Mouse (Mus musculus) embryonic facial prominence, embryonic 14.5 days (tissue): ENCODE results near the gene Cnn3. TPM values are rescaled to one million over a fixed set of nuclear protein-coding genes. Genes with fewer than 3 reads are reported as not detected.

Source experiments
- ATAC-seq: fragments of 200-750 bp; cut with Nextera tagmentation; 2 replicates; pipeline ENCODE4 v1.8.0; 2017; ENCODE audit warnings: low read depth, moderate number of reproducible peaks, moderate TSS enrichment
- DNase-seq: peaks from one replicate; pipeline ENCODE4 v3.0.0-alpha.2; 2015; ENCODE audit warnings: low spot score
- H3K27ac ChIP-seq: fragments of 300-500 bp; sonication (generic); replicated peaks from 2 replicates; pipeline ENCODE4 v1.5.1; 2014; ENCODE audit warnings: low read depth, mild to moderate bottlenecking, low read length, moderate library complexity
- H3K27me3 ChIP-seq: fragments of 300-500 bp; sonication (generic); replicated peaks from 2 replicates; pipeline ENCODE4 v1.6.1; 2014; ENCODE audit warnings: low read length; ENCODE audit not compliant: control insufficient read depth, insufficient read depth
- H3K36me3 ChIP-seq: fragments of 300-500 bp; sonication (generic); 2 replicates; pipeline ENCODE4 v1.6.1; 2014; ENCODE audit warnings: low read length, mixed read lengths; ENCODE audit not compliant: control insufficient read depth, insufficient read depth
- H3K4me1 ChIP-seq: fragments of 300-500 bp; sonication (generic); 2 replicates; pipeline ENCODE4 v1.6.1; 2014; ENCODE audit warnings: antibody characterized with exemption, low read length; ENCODE audit not compliant: control insufficient read depth, insufficient read depth
- H3K4me2 ChIP-seq: fragments of 300-500 bp; sonication (generic); 2 replicates; pipeline ENCODE4 v1.6.1; 2014; ENCODE audit warnings: low read depth, mild to moderate bottlenecking, low read length, moderate library complexity, mixed read lengths
- H3K4me3 ChIP-seq: fragments of 300-500 bp; sonication (generic); 2 replicates; pipeline ENCODE4 v1.5.1; 2014; ENCODE audit warnings: low read depth, mild to moderate bottlenecking, low read length
- H3K9ac ChIP-seq: fragments of 300-500 bp; sonication (generic); 2 replicates; pipeline ENCODE4 v1.6.1; 2014; ENCODE audit warnings: low read depth, mild to moderate bottlenecking, low read length, moderate library complexity, mixed read lengths
- H3K9me3 ChIP-seq: fragments of 300-500 bp; sonication (generic); 2 replicates; pipeline ENCODE4 v1.6.1; 2016; ENCODE audit warnings: low read length; ENCODE audit not compliant: control insufficient read depth
- WGBS: fragments of 180-500 bp; shearing (Covaris S2); extraction: QIAGEN DNeasy Blood & Tissue Kit; methylation state at CpG from one replicate; pipeline ENCODE4 v1.1.7; 2014; 5-methylcytosine and 5-hydroxymethylcytosine counted together
- polyA plus RNA-seq: library from polyadenylated mRNA; unstranded; fragments of >200 nt; fragmentation: Nextera tagmentation; extraction: Ambion mirVana; gene quantifications from 2 replicates; pipeline ENCODE4 v1.2.1, GENCODE M21; 2014

Cnn3 gene
- polyA plus RNA-seq, 1 experiment from 2014 or later: 870 TPM

GRCm38 (mm10) chr3:121437070-121437469 lies 10.8 kb downstream of the Cnn3 start:
- no peak overlapping the region for H3K27ac ChIP-seq
- no peaks in the 10 kb centered on the region for H3K27me3 ChIP-seq
- ATAC-seq: no peak
- peaks cover 15% of the 10 kb centered on the region; the same call in 1 of the 2 replicates for H3K36me3 ChIP-seq
- peaks cover 81% of the 10 kb centered on the region for H3K4me1 ChIP-seq
- no peak overlapping the region for H3K4me2 ChIP-seq
- DNase-seq: no peak
- no peak overlapping the region for H3K4me3 ChIP-seq
- H3K9ac ChIP-seq: no peak overlapping the region
- WGBS: 75% methylated on average over 7 of the region's 7 CpGs
- no peaks in the 10 kb centered on the region for H3K9me3 ChIP-seq

GRCm38 (mm10) chr3:121437996-121438395 lies 11.7 kb downstream of the Cnn3 start:
- no peak overlapping the region for H3K9ac ChIP-seq

GRCm38 (mm10) chr3:121439623-121440161 lies 13.4 kb downstream of the Cnn3 start:
- WGBS: 67% methylated on average over 11 of the region's 11 CpGs
- Histone ChIP-seq H3K27me3 (no peaks in the 10 kb centered on the region), H3K4me1 (peaks cover 61% of the 10 kb centered on the region), H3K9ac (no peak overlapping the region), H3K4me3 (no peak overlapping the region), H3K27ac (no peak overlapping the region), H3K4me2 (no peak overlapping the region), H3K9me3 (no peaks in the 10 kb centered on the region), H3K36me3 (peaks cover 37% of the 10 kb centered on the region)
- ATAC-seq: no peak
- DNase-seq: no peak

More at GRCm38 (mm10) chr3:121437996-121438395, 11.7 kb downstream of the Cnn3 start:
- ATAC-seq (no peak), DNase-seq (no peak)
- no peak overlapping the region for H3K4me2 ChIP-seq
- peaks cover 75% of the 10 kb centered on the region for H3K4me1 ChIP-seq
- no peak overlapping the region for H3K4me3 ChIP-seq
- no peaks in the 10 kb centered on the region for H3K9me3 ChIP-seq
- WGBS: 70% methylated on average over 6 of the region's 7 CpGs
- no peaks in the 10 kb centered on the region for H3K27me3 ChIP-seq
- no peak overlapping the region for H3K27ac ChIP-seq
- peaks cover 23% of the 10 kb centered on the region for H3K36me3 ChIP-seq

- no peak for ATAC-seq
- WGBS: 88% methylated on average over 12 of the region's 12 CpGs
- Histone ChIP-seq H3K27me3 (no peaks in the 10 kb centered on the region), H3K4me1 (peaks cover 51% of the 10 kb centered on the region), H3K9ac (no peak overlapping the region), H3K9me3 (no peaks in the 10 kb centered on the region), H3K4me2 (no peak overlapping the region), H3K4me3 (no peak overlapping the region), H3K27ac (no peak overlapping the region), H3K36me3 (peaks cover 42% of the 10 kb centered on the region)
- no peak for DNase-seq
Observed at GRCm38 (mm10) chr3:121441504-121441903, 15.2 kb downstream of the Cnn3 start.

- H3K4me1 ChIP-seq: peaks cover 44% of the 10 kb centered on the region
- 87% methylated on average over 5 of the region's 5 CpGs for WGBS
- H3K4me2 ChIP-seq: no peak overlapping the region
- H3K9me3 ChIP-seq: no peaks in the 10 kb centered on the region
- no peaks in the 10 kb centered on the region for H3K27me3 ChIP-seq
- no peak overlapping the region for H3K4me3 ChIP-seq
- H3K36me3 ChIP-seq: peaks cover 42% of the 10 kb centered on the region
- no peak overlapping the region for H3K27ac ChIP-seq
- H3K9ac ChIP-seq: no peak overlapping the region
- DNase-seq (no peak), ATAC-seq (no peak)
Observed at GRCm38 (mm10) chr3:121442288-121442687, 16.0 kb downstream of the Cnn3 start.

GRCm38 (mm10) chr3:121443861-121444271 lies 17.6 kb downstream of the Cnn3 start:
- ATAC-seq (no peak), DNase-seq (peak; percentile 62)
- Histone ChIP-seq H3K4me1 (peaks cover 39% of the 10 kb centered on the region), H3K4me2 (no peak overlapping the region), H3K27me3 (no peaks in the 10 kb centered on the region), H3K36me3 (peaks cover 52% of the 10 kb centered on the region), H3K4me3 (no peak overlapping the region), H3K27ac (0 out of 2 replicates have a peak overlapping the region, but pooled peaks have one; percentile 8), H3K9me3 (no peaks in the 10 kb centered on the region), H3K9ac (no peak overlapping the region)
- WGBS: 82% methylated on average over 4 of the region's 4 CpGs

GRCm38 (mm10) chr3:121444414-121444813 lies 18.1 kb downstream of the Cnn3 start:
- Histone ChIP-seq H3K36me3 (peaks cover 52% of the 10 kb centered on the region), H3K27ac (no peak overlapping the region), H3K27me3 (no peaks in the 10 kb centered on the region)

GRCm38 (mm10) chr3:121446454-121446853 lies 20.2 kb downstream of the Cnn3 start:
- ATAC-seq (no peak), DNase-seq (no peak)
- 76% methylated on average over 6 of the region's 8 CpGs for WGBS
- Histone ChIP-seq H3K27ac (no peak overlapping the region), H3K9me3 (no peaks in the 10 kb centered on the region), H3K36me3 (peaks cover 65% of the 10 kb centered on the region), H3K4me2 (no peak overlapping the region), H3K27me3 (no peaks in the 10 kb centered on the region), H3K9ac (no peak overlapping the region), H3K4me3 (no peak overlapping the region), H3K4me1 (peaks cover 13% of the 10 kb centered on the region; the same call in 1 of the 2 replicates)

More at GRCm38 (mm10) chr3:121444414-121444813, 18.1 kb downstream of the Cnn3 start:
- DNase-seq: no peak
- no peak for ATAC-seq
- 85% methylated on average over 6 of the region's 6 CpGs for WGBS
- Histone ChIP-seq H3K4me2 (no peak overlapping the region), H3K9me3 (no peaks in the 10 kb centered on the region), H3K4me3 (no peak overlapping the region), H3K4me1 (peaks cover 34% of the 10 kb centered on the region), H3K9ac (no peak overlapping the region)

GRCm38 (mm10) chr3:121448029-121448468 lies 21.8 kb downstream of the Cnn3 start:
- Histone ChIP-seq H3K4me1 (peaks cover 9% of the 10 kb centered on the region; the same call in 1 of the 2 replicates), H3K9ac (no peak overlapping the region), H3K4me2 (peak overlapping the region; percentile 7; the same call in 1 of the 2 replicates), H3K4me3 (no peak overlapping the region), H3K27me3 (no peaks in the 10 kb centered on the region), H3K27ac (peak overlapping the region; percentile 48), H3K9me3 (no peaks in the 10 kb centered on the region), H3K36me3 (peaks cover 65% of the 10 kb centered on the region)
- ATAC-seq (peak; percentile 73), DNase-seq (peak; percentile 73)
- 34% methylated on average over 11 of the region's 11 CpGs for WGBS
